Mouse (Mus musculus): Measurements from ENCODE around the gene Bcr. TPM values are rescaled to one million over a fixed set of nuclear protein-coding genes. Genes with fewer than 3 reads are reported as not detected.

The Bcr gene
- polyA plus RNA-seq, 1 experiment from 2014 or later: 9.1 TPM

Other genes with a start within 250 kb of the Bcr start
- 2.4 and 3.8 TPM in 2 replicates for gene Gnaz, start 93.4 kb upstream of the Bcr start, polyA plus RNA-seq (2015; fragmentation: Nextera tagmentation; extraction: Ambion mirVana)
- not detected in 2 replicates for gene Rsph14, start 28.0 kb upstream of the Bcr start, polyA plus RNA-seq (2015; fragmentation: Nextera tagmentation; extraction: Ambion mirVana)
- 11.2 and 11.6 TPM in 2 replicates for gene Rab36, start 23.5 kb upstream of the Bcr start, polyA plus RNA-seq (2015; fragmentation: Nextera tagmentation; extraction: Ambion mirVana)
- gene Specc1l, start 151.5 kb downstream of the Bcr start, polyA plus RNA-seq (2015; fragmentation: Nextera tagmentation; extraction: Ambion mirVana): 38.8 and 39.4 TPM in 2 replicates